ENCODE assay signal across 18 mouse cellular contexts in genomic region chr1:76980498-76981152, GRCm38 (mm10).
DNase-seq lines count a peak whose midpoint lies in the region; ATAC-seq and TF ChIP-seq lines count a peak whose summit lies in the region.
"Had no signal": no experiment of that assay in that cellular context is flagged by ENCODE, and none has a peak within 500 bp of the region (broad histone marks: within the 10 kb centered on the region; RNA-seq: fewer than 3 reads in every experiment).

No protein-coding gene starts in this region.

- in situ Hi-C loops in CH12.LX (cut with MboI; ENCODE audit: low pct_ligation_motif_present, low pct_unique_long_range_greater_than_20kb, low sequenced_read_pairs) = no loop called here

- H3K4me1 ChIP-seq in heart, embryonic 13.5 days = peaks cover 40% of the 10 kb centered on the region
- no peaks in the 10 kb centered on the region for H3K4me1 ChIP-seq in heart, adult 2 months (ENCODE audit: control insufficient read depth, insufficient read depth, low read length)
- H3K4me1 ChIP-seq in heart, postnatal 0 days (ENCODE audit: control insufficient read depth, insufficient read depth) = peaks cover 8% of the 10 kb centered on the region; the same call in 1 of the 2 replicates
- H3K4me1 ChIP-seq in CH12.LX (ENCODE audit: control insufficient read depth in 1 of 2, insufficient read depth in 2 of 2) = peaks cover 0 to 11% of the 10 kb centered on the region in 2 experiments; a peak in 2 of 4 replicates
- H3K4me1 ChIP-seq: embryonic facial prominence, embryonic 12.5 days; hindbrain, embryonic 15.5 days had no signal

- H3K27me3 ChIP-seq in heart, embryonic 13.5 days (replicated peaks) = no peaks in the 10 kb centered on the region
- H3K27me3 ChIP-seq in heart, adult 2 months (ENCODE audit: control insufficient read depth, insufficient read depth, low read length) = no peaks in the 10 kb centered on the region
- H3K27me3 ChIP-seq in heart, postnatal 0 days (ENCODE audit: control insufficient read depth, insufficient read depth, low read length) = no peaks in the 10 kb centered on the region
- no peaks in the 10 kb centered on the region for H3K27me3 ChIP-seq in CH12.LX (replicated peaks)
- H3K27me3 ChIP-seq: embryonic facial prominence, embryonic 12.5 days; forebrain, embryonic 15.5 days; hindbrain, embryonic 15.5 days had no signal

- no peak for DNase-seq in heart, adult 2 months
- DNase-seq in heart, postnatal 0 days (ENCODE audit: low spot score) = peak; percentile 44
- DNase-seq in heart, postnatal 10 days = no peak
- peak; percentile 76 for DNase-seq in CH12.LX (ENCODE audit: extremely low read depth)
- DNase-seq: adrenal gland, postnatal 10 days; B cell, adult 2 months; cerebellum, adult 11-12 months; cerebellum, adult 9-10 months; cerebellum, postnatal 25 days; gastrocnemius, postnatal 36 days; kidney, adult 2 months had no signal

- TF ChIP-seq CTCF in heart, adult 2 months (IDR thresholded peaks at IDR 0.05) = no peak
- TF ChIP-seq CTCF in heart, postnatal 0 days (IDR thresholded peaks at IDR 0.05; ENCODE audit: low read depth) = no peak
- TF ChIP-seq CTCF in CH12.LX (conservative IDR thresholded peaks at IDR 0.05 in 1 of 2, IDR thresholded peaks at IDR 0.05 in 1 of 2; ENCODE audit: low read depth in 2 of 2, low read length in 2 of 2) = no peak

- no peak for ATAC-seq in heart, embryonic 13.5 days (ENCODE audit: extremely low read depth, insufficient number of reproducible peaks, low FRiP score, low TSS enrichment)
- ATAC-seq in heart, postnatal 0 days (ENCODE audit: insufficient read depth, low read depth) = no peak
- no peak for ATAC-seq in megakaryocyte, adult 5-6 weeks (ENCODE audit: poor library complexity, severe bottlenecking)
- ATAC-seq: CD4-positive, CD25-positive, alpha-beta regulatory T cell, adult 4 months; forebrain, embryonic 15.5 days; intestine, embryonic 16.5 days had no signal

- no peaks in the 10 kb centered on the region for H3K9me3 ChIP-seq in heart, embryonic 13.5 days
- H3K9me3 ChIP-seq in heart, postnatal 0 days (replicated peaks; ENCODE audit: control insufficient read depth, low read length) = no peaks in the 10 kb centered on the region
- no peaks in the 10 kb centered on the region for H3K9me3 ChIP-seq in CH12.LX (replicated peaks; ENCODE audit: low read length)
- H3K9me3 ChIP-seq: embryonic facial prominence, embryonic 12.5 days; forebrain, embryonic 15.5 days; hindbrain, embryonic 15.5 days had no signal

- 51% methylated on average over 9 of the region's 9 CpGs for WGBS in heart, embryonic 13.5 days
- WGBS in heart, adult 2 months = 70% methylated on average over 9 of the region's 9 CpGs
- WGBS in heart, postnatal 0 days = 52% methylated on average over 9 of the region's 9 CpGs

- H3K9ac ChIP-seq in heart, embryonic 13.5 days = no peak overlapping the region
- H3K9ac ChIP-seq in heart, adult 2 months (ENCODE audit: low read depth, low read length) = no peak overlapping the region
- no peak overlapping the region for H3K9ac ChIP-seq in heart, postnatal 0 days (replicated peaks; ENCODE audit: low read depth, low read length)
- H3K9ac ChIP-seq in CH12.LX (ENCODE audit: insufficient read depth, low read depth) = no peak overlapping the region
- H3K9ac ChIP-seq: embryonic facial prominence, embryonic 12.5 days; forebrain, embryonic 15.5 days; hindbrain, embryonic 15.5 days had no signal

- no peaks in the 10 kb centered on the region for H3K36me3 ChIP-seq in heart, embryonic 13.5 days
- H3K36me3 ChIP-seq in heart, adult 2 months (ENCODE audit: control insufficient read depth, insufficient read depth, low read length) = no peaks in the 10 kb centered on the region
- no peaks in the 10 kb centered on the region for H3K36me3 ChIP-seq in heart, postnatal 0 days (replicated peaks; ENCODE audit: control insufficient read depth, insufficient read depth, low read length)
- H3K36me3 ChIP-seq in CH12.LX (replicated peaks in 1 of 2; ENCODE audit: control insufficient read depth in 1 of 2, insufficient read depth in 1 of 2, low read length in 1 of 2) = no peaks in the 10 kb centered on the region
- H3K36me3 ChIP-seq: embryonic facial prominence, embryonic 12.5 days; forebrain, embryonic 15.5 days; hindbrain, embryonic 15.5 days had no signal

- TF ChIP-seq RAD21 in CH12.LX (IDR thresholded peaks at IDR 0.05; ENCODE audit: low read depth, low read length) = no peak; the same call in 1 of the 2 replicates

- peak overlapping the region; percentile 74 for H3K27ac ChIP-seq in heart, embryonic 13.5 days (replicated peaks)
- no peak overlapping the region for H3K27ac ChIP-seq in heart, adult 2 months
- 0 out of 2 replicates have a peak overlapping the region, but pooled peaks have one; percentile 13 for H3K27ac ChIP-seq in heart, postnatal 0 days (ENCODE audit: low read depth)
- H3K27ac ChIP-seq in CH12.LX (ENCODE audit: insufficient read depth, low read depth) = no peak overlapping the region
- H3K27ac ChIP-seq: embryonic facial prominence, embryonic 12.5 days; forebrain, embryonic 15.5 days; hindbrain, embryonic 15.5 days had no signal

- H3K4me2 ChIP-seq in heart, embryonic 13.5 days = no peak overlapping the region
- no peak overlapping the region for H3K4me2 ChIP-seq in heart, postnatal 0 days (ENCODE audit: low read depth, low read length)
- H3K4me2 ChIP-seq in CH12.LX (ENCODE audit: insufficient read depth, low read depth, poor library complexity, severe bottlenecking) = peak overlapping the region; percentile 61; the same call in 1 of the 2 replicates
- H3K4me2 ChIP-seq: embryonic facial prominence, embryonic 12.5 days; forebrain, embryonic 15.5 days; hindbrain, embryonic 15.5 days had no signal

- TF ChIP-seq POLR2A in heart, adult 2 months (IDR thresholded peaks at IDR 0.05; ENCODE audit: insufficient read depth, low read depth, low read length) = no peak
- TF ChIP-seq POLR2A in CH12.LX (IDR thresholded peaks at IDR 0.05; ENCODE audit: low read depth, low read length) = no peak

- intact Hi-C loops in heart, adult 2 months (cut with DNase I) = no loop called here
- intact Hi-C loops in heart, postnatal 10 days (cut with DNase I) = no loop called here

- H3K79me2 ChIP-seq in heart, adult 2 months (replicated peaks; ENCODE audit: control insufficient read depth, insufficient read depth, low read length) = no peaks in the 10 kb centered on the region
- H3K79me2 ChIP-seq in CH12.LX (replicated peaks; ENCODE audit: control insufficient read depth, extremely low read depth, insufficient read depth, poor library complexity, severe bottlenecking) = no peaks in the 10 kb centered on the region

- TF ChIP-seq EP300 in heart, adult 2 months (IDR thresholded peaks at IDR 0.05; ENCODE audit: insufficient read depth, low read depth, low read length) = no peak
- no peak for TF ChIP-seq EP300 in heart, postnatal 0 days (IDR thresholded peaks at IDR 0.05; ENCODE audit: low read depth)
- peak; percentile 68 for TF ChIP-seq EP300 in CH12.LX (IDR thresholded peaks at IDR 0.05; ENCODE audit: low read length)

- dilution Hi-C loops in CH12.LX (cut with MboI; ENCODE audit: extremely low pct_ligation_motif_present, extremely low pct_unique_long_range_greater_than_20kb, low sequenced_read_pairs) = no loop called here

- no peak overlapping the region for H3K4me3 ChIP-seq in heart, embryonic 13.5 days
- H3K4me3 ChIP-seq in heart, adult 2 months = no peak overlapping the region
- no peak overlapping the region for H3K4me3 ChIP-seq in heart, postnatal 0 days (ENCODE audit: low read depth, low read length)
- H3K4me3 ChIP-seq in CH12.LX (replicated peaks in 1 of 3; ENCODE audit: low read depth in 2 of 3, low read length in 2 of 3, poor library complexity in 1 of 3) = peak overlapping the region in 1 of 3 experiments; percentile 23
- H3K4me3 ChIP-seq: embryonic facial prominence, embryonic 12.5 days; forebrain, embryonic 15.5 days; hindbrain, embryonic 15.5 days had no signal

TF ChIP-seq in CH12.LX, 34 proteins besides CTCF, POLR2A, EP300 and RAD21 (continues in another document):
- TF ChIP-seq GABPA (IDR thresholded peaks at IDR 0.05; ENCODE audit: insufficient replicate concordance, low read depth, low read length) (no peak), ELF1 (IDR thresholded peaks at IDR 0.05; ENCODE audit: low read depth, low read length) (no peak), TCF12 (IDR thresholded peaks at IDR 0.05; ENCODE audit: low read depth, low read length) (peak; percentile 43; the same call in 1 of the 2 replicates), KAT2A (IDR thresholded peaks at IDR 0.05; ENCODE audit: insufficient replicate concordance, low read length) (no peak), ZC3H11A (IDR thresholded peaks at IDR 0.05; ENCODE audit: low read depth, low read length) (no peak), MAX (IDR thresholded peaks at IDR 0.05; ENCODE audit: low read length) (no peak), UBTF (IDR thresholded peaks at IDR 0.05; ENCODE audit: low read depth, low read length) (no peak), SMC3 (IDR thresholded peaks at IDR 0.05; ENCODE audit: low read depth, low read length) (no peak), RCOR1 (conservative IDR thresholded peaks at IDR 0.05; ENCODE audit: low read depth, low read length) (0 out of 2 replicates have a peak, but pooled peaks have one; percentile 32), BHLHE40 (IDR thresholded peaks at IDR 0.05; ENCODE audit: low read depth, low read length) (peak; percentile 87), JUN (IDR thresholded peaks at IDR 0.05; ENCODE audit: insufficient read depth, low read depth, low read length) (peak; percentile 78), POLR2AphosphoS2 (IDR thresholded peaks at IDR 0.05; ENCODE audit: low read depth, low read length) (no peak), MYC (IDR thresholded peaks at IDR 0.05; ENCODE audit: low read depth, low read length) (no peak), TBP (conservative IDR thresholded peaks at IDR 0.05; ENCODE audit: low read depth, low read length) (no peak), USF1 (IDR thresholded peaks at IDR 0.05; ENCODE audit: low read depth, low read length) (no peak), ZKSCAN1 (IDR thresholded peaks at IDR 0.05; ENCODE audit: borderline replicate concordance, low read depth, low read length) (no peak), ETS1 (conservative IDR thresholded peaks at IDR 0.05; ENCODE audit: low read depth, low read length) (peak; percentile 64), MAZ (IDR thresholded peaks at IDR 0.05; ENCODE audit: low read depth, low read length) (no peak), HCFC1 (IDR thresholded peaks at IDR 0.05; ENCODE audit: low read depth, low read length) (no peak), E2F4 (IDR thresholded peaks at IDR 0.05; ENCODE audit: insufficient replicate concordance, low read depth, low read length) (no peak), MAFK (IDR thresholded peaks at IDR 0.05; ENCODE audit: insufficient replicate concordance, low read length) (0 out of 2 replicates have a peak, but pooled peaks have one; percentile 56), CHD1 (IDR thresholded peaks at IDR 0.05; ENCODE audit: low read depth, low read length) (no peak), MEF2A (IDR thresholded peaks at IDR 0.05; ENCODE audit: borderline replicate concordance, low read depth, low read length) (peak; percentile 68), SIN3A (IDR thresholded peaks at IDR 0.05; ENCODE audit: low read length) (no peak)

Comparison
In these comparisons a context has a peak if more than half of its experiments do, and no peak if none do; other contexts are left out.
1. H3K27ac ChIP-seq: peak in heart, embryonic 13.5 days (single experiment) and heart, postnatal 0 days (single experiment); none in heart, adult 2 months (single experiment) and CH12.LX (single experiment).
2. DNase-seq: peak in heart, postnatal 0 days (single experiment) and CH12.LX (single experiment); none in heart, adult 2 months (0 of 2) and heart, postnatal 10 days (0 of 2).